Mouse (Mus musculus) embryo, embryonic 10 days (tissue): Measurements from ENCODE around the gene Sipa1l3.

ENCODE experiments used
- DNase-seq: peaks from one replicate; pipeline ENCODE4 v3.0.0-alpha.2; 2015; ENCODE audit warnings: low spot score

The Sipa1l3 gene

GRCm38 (mm10) chr7:29444070-29444469, 74.4 kb downstream of the Sipa1l3 start:
- no peak for DNase-seq

- peak; percentile 44 for DNase-seq
Observed at GRCm38 (mm10) chr7:29441793-29442192, 76.6 kb downstream of the Sipa1l3 start.

- DNase-seq: peak; percentile 32
Observed at GRCm38 (mm10) chr7:29441151-29441550, 77.3 kb downstream of the Sipa1l3 start.

- DNase-seq: no peak
Observed at GRCm38 (mm10) chr7:29438655-29439282, 79.7 kb downstream of the Sipa1l3 start.

- DNase-seq: no peak
Observed at GRCm38 (mm10) chr7:29438204-29438603, 80.2 kb downstream of the Sipa1l3 start.

GRCm38 (mm10) chr7:29437072-29437471, 81.4 kb downstream of the Sipa1l3 start:
- DNase-seq: no peak

GRCm38 (mm10) chr7:29434313-29435035, 84.0 kb downstream of the Sipa1l3 start:
- no peak for DNase-seq

- DNase-seq: no peak
Observed at GRCm38 (mm10) chr7:29433725-29434124, 84.7 kb downstream of the Sipa1l3 start.

- no peak for DNase-seq
Observed at GRCm38 (mm10) chr7:29432947-29433553, 85.4 kb downstream of the Sipa1l3 start.

GRCm38 (mm10) chr7:29432180-29432946, 86.1 kb downstream of the Sipa1l3 start:
- peak; percentile 54 for DNase-seq

- peak; percentile 48 for DNase-seq
Observed at GRCm38 (mm10) chr7:29430739-29431211, 87.7 kb downstream of the Sipa1l3 start.

- no peak for DNase-seq
Observed at GRCm38 (mm10) chr7:29426056-29426455, 92.4 kb downstream of the Sipa1l3 start.

- no peak for DNase-seq
Observed at GRCm38 (mm10) chr7:29425413-29425827, 93.0 kb downstream of the Sipa1l3 start.

GRCm38 (mm10) chr7:29424690-29425089, 93.8 kb downstream of the Sipa1l3 start:
- no peak for DNase-seq

GRCm38 (mm10) chr7:29421909-29422244, 96.6 kb downstream of the Sipa1l3 start:
- no peak for DNase-seq

- peak; percentile 35 for DNase-seq
Observed at GRCm38 (mm10) chr7:29421240-29421908, 97.1 kb downstream of the Sipa1l3 start.

GRCm38 (mm10) chr7:29419836-29420235, 98.6 kb downstream of the Sipa1l3 start:
- DNase-seq: no peak

- no peak for DNase-seq
Observed at GRCm38 (mm10) chr7:29418231-29418630, 100.2 kb downstream of the Sipa1l3 start.

- DNase-seq: peak; percentile 21
Observed at GRCm38 (mm10) chr7:29417332-29418069, 100.9 kb downstream of the Sipa1l3 start.

GRCm38 (mm10) chr7:29416906-29417305, 101.5 kb downstream of the Sipa1l3 start:
- peak; percentile 38 for DNase-seq
